Mouse (Mus musculus) forebrain, embryonic 16.5 days (tissue): ENCODE measurements around the gene Chmp4b. TPM values are rescaled to one million over a fixed set of nuclear protein-coding genes. Genes with fewer than 3 reads are reported as not detected.

ENCODE experiments used
- ATAC-seq: fragments of 200-750 bp; cut with Nextera tagmentation; 2 replicates; pipeline ENCODE4 v1.8.0; 2017; ENCODE audit warnings: mild to moderate bottlenecking, moderate library complexity
- H3K27ac ChIP-seq: fragments of 300-500 bp; sonication (generic); 2 replicates; pipeline ENCODE4 v1.5.1; 2014; ENCODE audit warnings: low read length, control low read depth
- H3K27me3 ChIP-seq: fragments of 300-500 bp; sonication (generic); replicated peaks from 2 replicates; pipeline ENCODE4 v1.6.1; 2014; ENCODE audit warnings: low read length; ENCODE audit not compliant: control insufficient read depth, insufficient read depth
- H3K36me3 ChIP-seq: fragments of 300-500 bp; sonication (generic); 2 replicates; pipeline ENCODE4 v1.6.1; 2014; ENCODE audit not compliant: control insufficient read depth, insufficient read depth
- H3K4me1 ChIP-seq: fragments of 300-500 bp; sonication (generic); replicated peaks from 2 replicates; pipeline ENCODE4 v1.6.1; 2014; ENCODE audit warnings: low read length; ENCODE audit not compliant: control insufficient read depth, insufficient read depth
- H3K4me2 ChIP-seq: fragments of 300-500 bp; sonication (generic); 2 replicates; pipeline ENCODE4 v1.6.1; 2014; ENCODE audit warnings: mild to moderate bottlenecking, low read length, control low read depth
- H3K4me3 ChIP-seq: fragments of 300-500 bp; sonication (generic); replicated peaks from 2 replicates; pipeline ENCODE4 v1.5.1; 2014; ENCODE audit warnings: mild to moderate bottlenecking, low read length, control low read depth
- H3K9ac ChIP-seq: fragments of 300-500 bp; sonication (generic); replicated peaks from 2 replicates; pipeline ENCODE4 v1.6.1; 2014; ENCODE audit warnings: low read depth, low read length, control low read depth
- H3K9me3 ChIP-seq: fragments of 300-500 bp; sonication (generic); 2 replicates; pipeline ENCODE4 v1.6.1; 2016; ENCODE audit warnings: low read length; ENCODE audit not compliant: control insufficient read depth
- WGBS: fragments of 180-500 bp; shearing (Covaris S2); extraction: QIAGEN DNeasy Blood & Tissue Kit; methylation state at CpG from one replicate; pipeline ENCODE4 v1.1.7; 2014; 5-methylcytosine and 5-hydroxymethylcytosine counted together
- polyA plus RNA-seq: library from polyadenylated mRNA; unstranded; fragments of >200 nt; fragmentation: Nextera tagmentation; extraction: Ambion mirVana; gene quantifications from 2 replicates; pipeline ENCODE4 v1.2.1, GENCODE M21; 2015

Chmp4b gene
- polyA plus RNA-seq, 1 experiment from 2014 or later: 19.5 TPM

- Histone ChIP-seq H3K9ac (no peak overlapping the region), H3K4me3 (no peak overlapping the region), H3K4me2 (no peak overlapping the region), H3K36me3 (0 out of 2 replicates have a peak, but pooled peaks cover 6% of the 10 kb centered on the region), H3K27ac (no peak overlapping the region), H3K9me3 (no peaks in the 10 kb centered on the region), H3K4me1 (peaks cover 9% of the 10 kb centered on the region), H3K27me3 (no peaks in the 10 kb centered on the region)
- 93% methylated on average over 14 of the region's 14 CpGs for WGBS
- no peak for ATAC-seq
Observed at GRCm38 (mm10) chr2:154689391-154689790, 37.9 kb downstream of the Chmp4b start.

GRCm38 (mm10) chr2:154690959-154691358 lies 39.5 kb downstream of the Chmp4b start:
- Histone ChIP-seq H3K4me3 (no peak overlapping the region), H3K9me3 (no peaks in the 10 kb centered on the region), H3K27me3 (no peaks in the 10 kb centered on the region), H3K36me3 (peaks cover 10% of the 10 kb centered on the region; the same call in 1 of the 2 replicates), H3K9ac (no peak overlapping the region), H3K4me1 (peaks cover 2% of the 10 kb centered on the region; the same call in 1 of the 2 replicates), H3K4me2 (no peak overlapping the region), H3K27ac (no peak overlapping the region)
- WGBS: 91% methylated on average over 5 of the region's 5 CpGs
- ATAC-seq: no peak

- no peak overlapping the region for H3K27ac ChIP-seq
- H3K9ac ChIP-seq: no peak overlapping the region
- no peak overlapping the region for H3K4me2 ChIP-seq
- no peak overlapping the region for H3K4me3 ChIP-seq
- peak; percentile 55; the same call in 1 of the 2 replicates for ATAC-seq
- H3K9me3 ChIP-seq: no peaks in the 10 kb centered on the region
- peaks cover 10% of the 10 kb centered on the region; the same call in 1 of the 2 replicates for H3K36me3 ChIP-seq
- H3K4me1 ChIP-seq: peaks cover 2% of the 10 kb centered on the region; the same call in 1 of the 2 replicates
- H3K27me3 ChIP-seq: no peaks in the 10 kb centered on the region
- 67% methylated on average over 11 of the region's 11 CpGs for WGBS
Observed at GRCm38 (mm10) chr2:154693186-154693940, 41.9 kb downstream of the Chmp4b start.

- Histone ChIP-seq H3K27me3 (no peaks in the 10 kb centered on the region), H3K4me3 (no peak overlapping the region), H3K4me2 (no peak overlapping the region), H3K9me3 (no peaks in the 10 kb centered on the region), H3K9ac (no peak overlapping the region), H3K36me3 (peaks cover 10% of the 10 kb centered on the region; the same call in 1 of the 2 replicates), H3K4me1 (peaks cover 2% of the 10 kb centered on the region; the same call in 1 of the 2 replicates), H3K27ac (no peak overlapping the region)
- 88% methylated on average over 9 of the region's 12 CpGs for WGBS
- no peak for ATAC-seq
Observed at GRCm38 (mm10) chr2:154693941-154694256, 42.4 kb downstream of the Chmp4b start.

GRCm38 (mm10) chr2:154695690-154696089 lies 44.2 kb downstream of the Chmp4b start:
- no peak for ATAC-seq
- Histone ChIP-seq H3K4me2 (no peak overlapping the region), H3K27ac (no peak overlapping the region), H3K9me3 (no peaks in the 10 kb centered on the region), H3K4me1 (peaks cover 2% of the 10 kb centered on the region; the same call in 1 of the 2 replicates), H3K36me3 (peaks cover 10% of the 10 kb centered on the region; the same call in 1 of the 2 replicates), H3K4me3 (no peak overlapping the region), H3K27me3 (no peaks in the 10 kb centered on the region), H3K9ac (no peak overlapping the region)
- 77% methylated on average over 8 of the region's 8 CpGs for WGBS

- Histone ChIP-seq H3K9me3 (no peaks in the 10 kb centered on the region), H3K36me3 (peaks cover 10% of the 10 kb centered on the region; the same call in 1 of the 2 replicates), H3K4me3 (no peak overlapping the region), H3K9ac (no peak overlapping the region), H3K27me3 (no peaks in the 10 kb centered on the region), H3K4me2 (no peak overlapping the region), H3K4me1 (peaks cover 2% of the 10 kb centered on the region; the same call in 1 of the 2 replicates), H3K27ac (no peak overlapping the region)
- ATAC-seq: no peak
- WGBS: 86% methylated on average over 3 of the region's 3 CpGs
Observed at GRCm38 (mm10) chr2:154696660-154697059, 45.2 kb downstream of the Chmp4b start.

GRCm38 (mm10) chr2:154699360-154699759 lies 47.9 kb downstream of the Chmp4b start:
- H3K4me3 ChIP-seq: no peak overlapping the region
- no peaks in the 10 kb centered on the region for H3K9me3 ChIP-seq
- no peaks in the 10 kb centered on the region for H3K27me3 ChIP-seq
- ATAC-seq: no peak
- no peak overlapping the region for H3K4me2 ChIP-seq
- H3K36me3 ChIP-seq: peaks cover 4% of the 10 kb centered on the region; the same call in 1 of the 2 replicates
- peaks cover 4% of the 10 kb centered on the region; the same call in 1 of the 2 replicates for H3K4me1 ChIP-seq
- WGBS: 85% methylated on average over 4 of the region's 4 CpGs
- H3K9ac ChIP-seq: no peak overlapping the region
- H3K27ac ChIP-seq: no peak overlapping the region

GRCm38 (mm10) chr2:154700177-154700576 lies 48.7 kb downstream of the Chmp4b start:
- no peak overlapping the region for H3K9ac ChIP-seq
- no peak for ATAC-seq
- H3K27ac ChIP-seq: no peak overlapping the region
- WGBS: 93% methylated on average over 2 of the region's 2 CpGs
- H3K9me3 ChIP-seq: no peaks in the 10 kb centered on the region
- no peaks in the 10 kb centered on the region for H3K27me3 ChIP-seq
- H3K4me3 ChIP-seq: no peak overlapping the region
- H3K36me3 ChIP-seq: no peaks in the 10 kb centered on the region
- H3K4me1 ChIP-seq: peaks cover 4% of the 10 kb centered on the region; the same call in 1 of the 2 replicates
- no peak overlapping the region for H3K4me2 ChIP-seq

- Histone ChIP-seq H3K9me3 (no peaks in the 10 kb centered on the region), H3K27ac (no peak overlapping the region), H3K9ac (no peak overlapping the region), H3K4me2 (peak overlapping the region; percentile 34; the same call in 1 of the 2 replicates), H3K4me3 (no peak overlapping the region), H3K27me3 (no peaks in the 10 kb centered on the region), H3K36me3 (no peaks in the 10 kb centered on the region), H3K4me1 (peaks cover 4% of the 10 kb centered on the region; the same call in 1 of the 2 replicates)
- peak; percentile 57 for ATAC-seq
- WGBS: 5% methylated on average over 17 of the region's 17 CpGs
Observed at GRCm38 (mm10) chr2:154702637-154703315, 51.3 kb downstream of the Chmp4b start.
